Comparison of ENCODE assay signal across 17 mouse cellular contexts in the genomic region with DNA sequence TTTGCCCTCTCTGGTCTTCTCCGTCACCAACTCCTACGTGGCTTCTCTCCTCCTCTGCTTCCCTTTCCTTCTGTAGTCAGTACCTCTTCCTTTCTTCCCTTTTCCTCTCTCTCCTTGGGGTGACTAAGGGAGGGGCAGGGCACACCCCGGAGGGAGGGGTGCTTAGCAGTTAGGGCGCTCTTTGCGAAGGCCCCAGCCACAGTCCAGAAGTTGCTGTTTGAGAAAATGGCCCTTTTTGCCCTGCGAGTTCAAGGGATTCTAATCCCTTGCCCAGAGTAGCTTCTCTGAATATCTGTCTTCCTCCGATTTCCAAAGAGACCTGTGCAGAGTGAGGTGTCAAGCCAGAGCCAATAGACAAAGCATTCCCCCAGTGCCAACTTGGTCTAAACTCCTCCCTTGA. TPM values are rescaled to one million over a fixed set of nuclear protein-coding genes. Genes with fewer than 3 reads are reported as not detected.
A peak's percentile ranks its signal among the peaks of the same experiment; 100 is the strongest.
DNase-seq lines count a peak whose midpoint lies in the region; ATAC-seq and TF ChIP-seq lines count a peak whose summit lies in the region.
"Had no signal": no experiment of that assay in that cellular context is flagged by ENCODE, and none has a peak within 500 bp of the region (broad histone marks: within the 10 kb centered on the region; RNA-seq: fewer than 3 reads in every experiment).

A gene (minus strand): TSS at position 101 of the 400 bp plus-strand sequence.

- DNase-seq in heart, embryonic 10.5 days (ENCODE audit: low spot score), result no peak
- DNase-seq in heart, adult 9 months (ENCODE audit: low spot score in 2 of 2), result no peak
- DNase-seq in spleen, adult 2 months (ENCODE audit: low read depth in 1 of 2, low spot score in 2 of 2), result no peak
- no peak for DNase-seq in spleen, postnatal 4 days (ENCODE audit: low spot score in 2 of 2)
- no peak for DNase-seq in liver, embryonic 11.5 days (ENCODE audit: low spot score)
- DNase-seq in lung, postnatal 4 days, result no peak
- no peak for DNase-seq in embryo, embryonic 9.5 days (ENCODE audit: extremely low spot score)
- DNase-seq: cerebellum, adult 18-20 months; forebrain, postnatal 0 days; gastrocnemius, postnatal 25 days; thymus, adult 18-20 months had no signal

- no peak within 1 kb of the TSS for H3K4me3 ChIP-seq in heart, embryonic 10.5 days
- H3K4me3 ChIP-seq in spleen, adult 2 months (ENCODE audit: extremely low read depth, insufficient read depth, insufficient read length), result no peak within 1 kb of the TSS
- H3K4me3 ChIP-seq in liver, embryonic 11.5 days (ENCODE audit: low read depth, low read length), result no peak within 1 kb of the TSS
- H3K4me3 ChIP-seq: midbrain, embryonic 15.5 days had no signal

- no peaks in the 10 kb centered on the region for H3K36me3 ChIP-seq in heart, embryonic 10.5 days
- no peaks in the 10 kb centered on the region for H3K36me3 ChIP-seq in spleen, adult 2 months (ENCODE audit: control insufficient read depth, insufficient read depth, low read length)
- H3K36me3 ChIP-seq in liver, embryonic 11.5 days (ENCODE audit: control insufficient read depth, insufficient read depth, low read length), result no peaks in the 10 kb centered on the region
- H3K36me3 ChIP-seq: midbrain, embryonic 15.5 days had no signal

- ATAC-seq in liver, embryonic 11.5 days (replicated peaks; ENCODE audit: low FRiP score), result no peak
- ATAC-seq in neutrophil, adult 5-6 weeks (ENCODE audit: extremely low read depth, insufficient number of reproducible peaks, low FRiP score, poor library complexity, severe bottlenecking), result peak; percentile 24; the same call in 1 of the 2 replicates
- ATAC-seq: forebrain, postnatal 0 days; midbrain, embryonic 15.5 days had no signal

- 84% methylated on average over 7 of the region's 7 CpGs for WGBS in heart, embryonic 10.5 days
- WGBS in spleen, adult 2 months, result 78% methylated on average over 7 of the region's 7 CpGs
- WGBS in liver, embryonic 11.5 days, result 73% methylated on average over 7 of the region's 7 CpGs

- no peak within 1 kb of the TSS for H3K9ac ChIP-seq in liver, embryonic 11.5 days (ENCODE audit: low read depth, low read length)
- H3K9ac ChIP-seq: forebrain, postnatal 0 days; midbrain, embryonic 15.5 days had no signal

- H3K4me1 ChIP-seq in heart, embryonic 10.5 days, result peaks cover 37% of the 10 kb centered on the region
- peaks cover 10% of the 10 kb centered on the region; the same call in 1 of the 2 replicates for H3K4me1 ChIP-seq in spleen, adult 2 months (ENCODE audit: control insufficient read depth, insufficient read depth, insufficient read length)
- peaks cover 2% of the 10 kb centered on the region for H3K4me1 ChIP-seq in liver, embryonic 11.5 days (replicated peaks; ENCODE audit: control insufficient read depth, insufficient read depth, low read length)

- no peaks in the 10 kb centered on the region for H3K9me3 ChIP-seq in heart, embryonic 10.5 days
- no peaks in the 10 kb centered on the region for H3K9me3 ChIP-seq in liver, embryonic 11.5 days (ENCODE audit: control insufficient read depth, low read length)
- H3K9me3 ChIP-seq: midbrain, embryonic 15.5 days had no signal

- H3K4me2 ChIP-seq in liver, embryonic 11.5 days, result 0 out of 2 replicates have a peak within 1 kb of the TSS, but pooled peaks have one; percentile 10
- H3K4me2 ChIP-seq: midbrain, embryonic 15.5 days had no signal

- peak within 1 kb of the TSS; percentile 37; the same call in 1 of the 2 replicates for H3K27ac ChIP-seq in heart, embryonic 10.5 days
- H3K27ac ChIP-seq in spleen, adult 2 months (ENCODE audit: insufficient read depth, low read length), result peak within 1 kb of the TSS; percentile 40; the same call in 1 of the 2 replicates
- peak within 1 kb of the TSS; percentile 27; the same call in 1 of the 2 replicates for H3K27ac ChIP-seq in liver, embryonic 11.5 days (ENCODE audit: low read depth, low read length)
- H3K27ac ChIP-seq: midbrain, embryonic 15.5 days had no signal

- no peak for TF ChIP-seq CTCF in spleen, adult 2 months (IDR thresholded peaks at IDR 0.05; ENCODE audit: extremely low read depth, insufficient read depth, insufficient read length, insufficient replicate concordance)

- TF ChIP-seq POLR2A in spleen, adult 2 months (IDR thresholded peaks at IDR 0.05; ENCODE audit: low read depth, low read length), result no peak

- H3K27me3 ChIP-seq in heart, embryonic 10.5 days (ENCODE audit: insufficient read depth, poor library complexity, severe bottlenecking), result peaks cover 14% of the 10 kb centered on the region; the same call in 1 of the 2 replicates
- H3K27me3 ChIP-seq in spleen, adult 2 months (ENCODE audit: control insufficient read depth, insufficient read depth, low read length), result no peaks in the 10 kb centered on the region
- H3K27me3 ChIP-seq in liver, embryonic 11.5 days (replicated peaks; ENCODE audit: control insufficient read depth, insufficient read depth, low read length), result peaks cover 38% of the 10 kb centered on the region
- H3K27me3 ChIP-seq: midbrain, embryonic 15.5 days had no signal

RNA-seq across cellular contexts. Expression of the gene that starts here (rescaled TPM):
- not detected in 2 replicates for polyA plus RNA-seq in heart, embryonic 10.5 days (2016; fragmentation: Nextera tagmentation; extraction: Ambion mirVana)
- 5.2 and 5.9 TPM in 2 replicates for polyA plus RNA-seq in spleen, adult 2 months (2012; rRNA removed)
- polyA plus RNA-seq in liver, embryonic 11.5 days (2014; fragmentation: Nextera tagmentation; extraction: Ambion mirVana), result 2.0 and 3.1 TPM in 2 replicates
- 9.1 and 9.2 TPM in 2 replicates for total RNA-seq in neutrophil, adult 5-6 weeks (2017)
- total RNA-seq: gastrocnemius, postnatal 25 days; layer of hippocampus, postnatal 25 days had no signal
- polyA plus RNA-seq: forebrain, postnatal 0 days; heart, postnatal 0 days; limb, embryonic 11.5 days; neural tube, embryonic 11.5 days had no signal
